Mouse (Mus musculus) hindbrain, embryonic 11.5 days (tissue): ENCODE results near the gene Pde7b. TPM values are rescaled to one million over a fixed set of nuclear protein-coding genes. Genes with fewer than 3 reads are reported as not detected.

Experiments
- ATAC-seq: fragments of 200-750 bp; cut with Nextera tagmentation; 2 replicates; pipeline ENCODE4 v1.8.0; 2017; ENCODE audit warnings: mild to moderate bottlenecking, moderate TSS enrichment, moderate library complexity; ENCODE audit not compliant: low FRiP score
- DNase-seq: peaks from one replicate; pipeline ENCODE4 v3.0.0-alpha.2; 2015; ENCODE audit warnings: low spot score
- H3K27ac ChIP-seq: fragments of 300-500 bp; sonication (generic); 2 replicates; pipeline ENCODE4 v1.5.1; 2014; ENCODE audit warnings: mild to moderate bottlenecking, low read depth, low read length
- H3K27me3 ChIP-seq: fragments of 300-500 bp; sonication (generic); 2 replicates; pipeline ENCODE4 v1.6.1; 2014; ENCODE audit warnings: mild to moderate bottlenecking, low read length, moderate library complexity, mixed read lengths; ENCODE audit not compliant: control insufficient read depth, insufficient read depth
- H3K36me3 ChIP-seq: fragments of 300-500 bp; sonication (generic); 2 replicates; pipeline ENCODE4 v1.6.1; 2014; ENCODE audit warnings: mild to moderate bottlenecking, low read length, moderate library complexity, mixed read lengths; ENCODE audit not compliant: control insufficient read depth, insufficient read depth
- H3K4me1 ChIP-seq: fragments of 300-500 bp; sonication (generic); replicated peaks from 2 replicates; pipeline ENCODE4 v1.6.1; 2014; ENCODE audit warnings: low read length, mixed read lengths; ENCODE audit not compliant: control insufficient read depth, insufficient read depth
- H3K4me2 ChIP-seq: fragments of 300-500 bp; sonication (generic); replicated peaks from 2 replicates; pipeline ENCODE4 v1.6.1; 2014; ENCODE audit warnings: mild to moderate bottlenecking, low read depth, low read length
- H3K4me3 ChIP-seq: fragments of 300-500 bp; sonication (generic); 2 replicates; pipeline ENCODE4 v1.5.1; 2014; ENCODE audit warnings: low read depth, low read length
- H3K9ac ChIP-seq: fragments of 300-500 bp; sonication (generic); 2 replicates; pipeline ENCODE4 v1.6.1; 2014; ENCODE audit warnings: low read depth, low read length
- H3K9me3 ChIP-seq: fragments of 300-500 bp; sonication (generic); 2 replicates; pipeline ENCODE4 v1.6.1; 2016; ENCODE audit warnings: low read length; ENCODE audit not compliant: control insufficient read depth
- WGBS: fragments of 180-500 bp; shearing (Covaris S2); extraction: QIAGEN DNeasy Blood & Tissue Kit; methylation state at CpG from one replicate; pipeline ENCODE4 v1.1.7; 2014; 5-methylcytosine and 5-hydroxymethylcytosine counted together
- polyA plus RNA-seq: library from polyadenylated mRNA; unstranded; fragments of >200 nt; fragmentation: Nextera tagmentation; extraction: Ambion mirVana; gene quantifications from 2 replicates; pipeline ENCODE4 v1.2.1, GENCODE M21; 2014

The Pde7b gene
- polyA plus RNA-seq, 1 experiment from 2014 or later, result 3.4 TPM

GRCm38 (mm10) chr10:20725384-20725983 lies 606 bp upstream of the Pde7b start:
- H3K4me2 ChIP-seq, result no peak overlapping the region
- 68% methylated on average over 8 of the region's 8 CpGs for WGBS
- no peaks in the 10 kb centered on the region; the same call in 1 of the 2 replicates for H3K27me3 ChIP-seq
- no peaks in the 10 kb centered on the region for H3K36me3 ChIP-seq
- no peak overlapping the region for H3K27ac ChIP-seq
- H3K4me1 ChIP-seq, result peaks cover 4% of the 10 kb centered on the region; the same call in 1 of the 2 replicates
- H3K9ac ChIP-seq, result no peak overlapping the region
- no peak overlapping the region for H3K4me3 ChIP-seq
- peak; percentile 34; the same call in 1 of the 2 replicates for ATAC-seq
- DNase-seq, result no peak
- no peaks in the 10 kb centered on the region for H3K9me3 ChIP-seq

- WGBS, result 46% methylated on average over 10 of the region's 10 CpGs
- Histone ChIP-seq H3K4me2 (peak overlapping the region; percentile 32), H3K9me3 (no peaks in the 10 kb centered on the region), H3K27ac (no peak overlapping the region), H3K36me3 (no peaks in the 10 kb centered on the region), H3K9ac (no peak overlapping the region), H3K27me3 (no peaks in the 10 kb centered on the region; the same call in 1 of the 2 replicates), H3K4me1 (peaks cover 4% of the 10 kb centered on the region; the same call in 1 of the 2 replicates), H3K4me3 (peak overlapping the region; percentile 15)
- DNase-seq (peak; percentile 38), ATAC-seq (no peak)
Observed at GRCm38 (mm10) chr10:20724451-20724850, 427 bp downstream of the Pde7b start.

GRCm38 (mm10) chr10:20723962-20724361 lies 916 bp downstream of the Pde7b start:
- DNase-seq, result no peak

GRCm38 (mm10) chr10:20723521-20723915 lies 1.4 kb downstream of the Pde7b start:
- WGBS, result 36% methylated on average over 3 of the region's 3 CpGs
- DNase-seq (peak; percentile 35), ATAC-seq (peak; percentile 55; the same call in 1 of the 2 replicates)
- Histone ChIP-seq H3K9me3 (no peaks in the 10 kb centered on the region), H3K4me2 (peak overlapping the region; percentile 11; the same call in 1 of the 2 replicates), H3K9ac (no peak overlapping the region), H3K36me3 (no peaks in the 10 kb centered on the region), H3K27ac (no peak overlapping the region), H3K27me3 (no peaks in the 10 kb centered on the region; the same call in 1 of the 2 replicates), H3K4me1 (peaks cover 4% of the 10 kb centered on the region; the same call in 1 of the 2 replicates), H3K4me3 (no peak overlapping the region)

More at GRCm38 (mm10) chr10:20723962-20724361, 916 bp downstream of the Pde7b start:
- no peaks in the 10 kb centered on the region for H3K9me3 ChIP-seq
- H3K4me2 ChIP-seq, result peak overlapping the region; percentile 32
- 23% methylated on average over 3 of the region's 3 CpGs for WGBS
- H3K36me3 ChIP-seq, result no peaks in the 10 kb centered on the region
- H3K9ac ChIP-seq, result no peak overlapping the region
- H3K27me3 ChIP-seq, result no peaks in the 10 kb centered on the region; the same call in 1 of the 2 replicates
- peak overlapping the region; percentile 15 for H3K4me3 ChIP-seq
- no peak overlapping the region for H3K27ac ChIP-seq
- H3K4me1 ChIP-seq, result peaks cover 4% of the 10 kb centered on the region; the same call in 1 of the 2 replicates
- no peak for ATAC-seq

DNA sequence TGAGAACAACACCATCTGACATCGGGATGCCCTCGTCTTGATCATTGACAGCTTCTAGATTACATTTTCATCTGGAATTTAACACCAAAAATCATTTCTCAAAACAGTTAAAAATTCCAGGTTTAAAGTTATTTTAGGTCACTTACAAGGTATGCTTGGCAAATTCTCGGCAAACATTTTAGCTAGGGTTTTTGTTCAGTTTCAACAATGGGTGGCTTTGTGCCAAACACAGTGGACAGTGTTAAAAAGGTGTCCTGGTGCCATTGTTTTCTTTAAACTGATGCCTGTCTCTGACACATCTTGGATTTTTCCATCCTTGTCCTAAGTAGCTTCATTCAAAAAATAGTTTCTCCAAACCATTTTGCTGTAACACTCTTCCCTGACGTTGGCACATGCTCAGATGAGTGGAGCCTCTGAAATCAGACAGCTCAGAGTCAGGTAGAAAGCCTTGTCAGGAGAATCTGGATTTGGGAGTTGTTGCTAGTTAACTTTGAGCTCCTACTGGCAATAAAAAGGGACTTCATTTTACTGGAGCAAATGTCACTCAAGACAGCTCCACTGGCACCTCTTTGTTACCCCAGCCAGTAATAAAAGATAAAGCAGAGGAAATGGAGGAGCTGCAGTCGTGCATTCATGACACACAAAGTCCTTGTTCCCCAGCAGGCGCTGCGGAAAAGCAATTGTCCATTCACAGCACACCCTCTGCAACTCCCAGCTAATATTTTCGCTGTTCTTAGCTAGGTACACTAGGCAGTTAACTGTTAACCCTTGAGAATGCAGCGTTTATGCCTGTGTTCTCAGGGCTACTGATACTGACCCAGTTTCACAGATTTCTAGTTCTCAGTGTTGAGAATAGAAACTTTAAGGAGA lies 2.0 kb downstream of the Pde7b start:
- ATAC-seq (peak; percentile 41), DNase-seq (peak; percentile 34)
- H3K36me3 ChIP-seq, result no peaks in the 10 kb centered on the region
- no peak overlapping the region for H3K27ac ChIP-seq
- H3K27me3 ChIP-seq, result no peaks in the 10 kb centered on the region; the same call in 1 of the 2 replicates
- H3K9ac ChIP-seq, result no peak overlapping the region
- H3K4me2 ChIP-seq, result peak overlapping the region; percentile 11; the same call in 1 of the 2 replicates
- H3K4me1 ChIP-seq, result peaks cover 4% of the 10 kb centered on the region; the same call in 1 of the 2 replicates
- WGBS, result 44% methylated on average over 9 of the region's 9 CpGs
- H3K4me3 ChIP-seq, result no peak overlapping the region
- H3K9me3 ChIP-seq, result no peaks in the 10 kb centered on the region

- Histone ChIP-seq H3K9me3 (no peaks in the 10 kb centered on the region), H3K4me2 (no peak overlapping the region), H3K9ac (no peak overlapping the region), H3K36me3 (no peaks in the 10 kb centered on the region), H3K4me1 (peaks cover 4% of the 10 kb centered on the region; the same call in 1 of the 2 replicates), H3K27ac (no peak overlapping the region), H3K27me3 (no peaks in the 10 kb centered on the region), H3K4me3 (no peak overlapping the region)
- no peak; the same call in 1 of the 2 replicates for ATAC-seq
- 45% methylated on average over 2 of the region's 2 CpGs for WGBS
- DNase-seq, result no peak
Observed at GRCm38 (mm10) chr10:20719201-20719600, 5.7 kb downstream of the Pde7b start.

DNA sequence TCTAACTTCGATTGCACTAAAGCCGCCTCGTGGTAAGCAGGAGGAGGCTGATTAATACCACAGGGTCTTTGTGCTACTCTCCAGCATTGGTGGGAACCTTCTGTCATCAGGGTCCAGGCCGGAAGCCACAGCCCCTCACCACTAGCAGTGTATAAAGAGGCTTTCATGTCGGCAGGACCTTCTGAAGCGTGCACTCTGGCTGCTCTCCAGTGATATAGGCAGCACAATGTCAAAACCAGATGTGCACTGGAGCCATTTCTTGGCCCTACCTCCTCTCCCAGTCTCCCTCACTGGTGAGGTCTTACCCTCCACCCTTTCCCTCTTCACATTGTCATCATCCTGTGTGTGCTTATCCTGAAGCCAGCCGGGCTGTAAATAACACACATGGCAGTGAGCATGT lies 24.2 kb downstream of the Pde7b start:
- Histone ChIP-seq H3K36me3 (no peaks in the 10 kb centered on the region), H3K9me3 (no peaks in the 10 kb centered on the region), H3K4me2 (no peak overlapping the region), H3K4me1 (no peaks in the 10 kb centered on the region), H3K4me3 (no peak overlapping the region), H3K27ac (no peak overlapping the region), H3K9ac (no peak overlapping the region), H3K27me3 (no peaks in the 10 kb centered on the region)
- ATAC-seq, result no peak
- 67% methylated on average over 7 of the region's 7 CpGs for WGBS
- peak; percentile 22 for DNase-seq

DNA sequence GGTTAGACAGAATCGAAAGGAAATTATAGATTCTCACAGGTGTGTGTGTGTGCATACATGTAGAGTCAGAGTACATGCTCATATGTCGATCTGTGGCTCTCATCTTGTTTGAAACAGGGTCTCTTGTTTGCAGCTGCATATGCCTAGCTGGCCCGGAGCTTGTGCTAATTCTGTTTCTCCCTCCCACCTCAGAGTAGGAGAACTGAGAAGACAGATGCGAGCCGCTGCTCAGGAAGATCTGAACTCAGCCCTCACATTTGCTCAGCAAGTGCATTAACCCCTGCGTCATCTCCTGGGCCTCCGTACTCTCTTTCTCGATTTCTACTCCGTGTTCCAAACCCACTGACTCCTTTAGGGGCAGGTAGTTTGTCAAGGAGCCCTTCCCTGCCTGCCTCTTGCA lies 25.0 kb downstream of the Pde7b start:
- no peaks in the 10 kb centered on the region for H3K4me1 ChIP-seq
- WGBS, result 87% methylated on average over 9 of the region's 9 CpGs
- H3K9ac ChIP-seq, result no peak overlapping the region
- no peak overlapping the region for H3K4me2 ChIP-seq
- no peaks in the 10 kb centered on the region for H3K36me3 ChIP-seq
- DNase-seq, result no peak
- ATAC-seq, result no peak
- no peak overlapping the region for H3K27ac ChIP-seq
- no peak overlapping the region for H3K4me3 ChIP-seq
- H3K27me3 ChIP-seq, result no peaks in the 10 kb centered on the region
- no peaks in the 10 kb centered on the region for H3K9me3 ChIP-seq
